Mouse (Mus musculus) lung, postnatal 0 days (tissue): ENCODE measurements around the gene Pnn. TPM values are rescaled to one million over a fixed set of nuclear protein-coding genes. Genes with fewer than 3 reads are reported as not detected.
A peak's percentile ranks its signal among the peaks of the same experiment; 100 is the strongest.

Experiments
- ATAC-seq: fragments of 200-750 bp; cut with Nextera tagmentation; 2 replicates; pipeline ENCODE4 v1.8.0; 2017; ENCODE audit warnings: moderate library complexity
- DNase-seq: peaks from one replicate; pipeline ENCODE4 v3.0.0-alpha.2; 2016; ENCODE audit warnings: low spot score
- H3K27ac ChIP-seq: fragments of 300-500 bp; sonication (generic); 2 replicates; pipeline ENCODE4 v1.5.1; 2014; ENCODE audit warnings: antibody characterized with exemption, mild to moderate bottlenecking, low read length, mixed read lengths
- H3K27me3 ChIP-seq: fragments of 300-500 bp; sonication (generic); replicated peaks from 2 replicates; pipeline ENCODE4 v1.6.1; 2014; ENCODE audit warnings: low read length, mixed read lengths; ENCODE audit not compliant: insufficient read depth
- H3K36me3 ChIP-seq: fragments of 300-500 bp; sonication (generic); 2 replicates; pipeline ENCODE4 v1.6.1; 2014; ENCODE audit warnings: low read length, mixed read lengths; ENCODE audit not compliant: insufficient read depth
- H3K4me1 ChIP-seq: fragments of 300-500 bp; sonication (generic); 2 replicates; pipeline ENCODE4 v1.6.1; 2014; ENCODE audit warnings: antibody characterized with exemption, low read depth, low read length, mixed read lengths; ENCODE audit not compliant: insufficient read depth
- H3K4me2 ChIP-seq: fragments of 300-500 bp; sonication (generic); replicated peaks from 2 replicates; pipeline ENCODE4 v1.6.1; 2014; ENCODE audit warnings: low read depth, mild to moderate bottlenecking, low read length, moderate library complexity, mixed read lengths
- H3K4me3 ChIP-seq: fragments of 300-500 bp; sonication (generic); 2 replicates; pipeline ENCODE4 v1.5.1; 2014; ENCODE audit warnings: low read depth, low read length
- H3K9ac ChIP-seq: fragments of 300-500 bp; sonication (generic); replicated peaks from 2 replicates; pipeline ENCODE4 v1.6.1; 2014; ENCODE audit warnings: low read depth, mild to moderate bottlenecking
- H3K9me3 ChIP-seq: fragments of 300-500 bp; sonication (generic); 2 replicates; pipeline ENCODE4 v1.6.1; 2016; ENCODE audit warnings: low read length, mixed read lengths
- CTCF ChIP-seq: IDR thresholded peaks from 2 replicates; pipeline ENCODE4 v1.5.1; 2016; ENCODE audit warnings: antibody characterized with exemption, mild to moderate bottlenecking
- EP300 ChIP-seq: IDR thresholded peaks from 2 replicates; pipeline ENCODE4 v1.6.1; 2016; ENCODE audit warnings: antibody characterized with exemption, mild to moderate bottlenecking, control low read depth
- WGBS: fragments of 180-500 bp; shearing (Covaris S2); extraction: QIAGEN DNeasy Blood & Tissue Kit; methylation state at CpG from one replicate; pipeline ENCODE4 v1.1.7; 2014; 5-methylcytosine and 5-hydroxymethylcytosine counted together
- polyA plus RNA-seq: library from polyadenylated mRNA; unstranded; fragments of >200 nt; fragmentation: Nextera tagmentation; extraction: Ambion mirVana; gene quantifications from 2 replicates; pipeline ENCODE4 v1.2.1, GENCODE M21; 2015

Pnn gene
- polyA plus RNA-seq, 1 experiment from 2014 or later = 40.5 TPM

DNA sequence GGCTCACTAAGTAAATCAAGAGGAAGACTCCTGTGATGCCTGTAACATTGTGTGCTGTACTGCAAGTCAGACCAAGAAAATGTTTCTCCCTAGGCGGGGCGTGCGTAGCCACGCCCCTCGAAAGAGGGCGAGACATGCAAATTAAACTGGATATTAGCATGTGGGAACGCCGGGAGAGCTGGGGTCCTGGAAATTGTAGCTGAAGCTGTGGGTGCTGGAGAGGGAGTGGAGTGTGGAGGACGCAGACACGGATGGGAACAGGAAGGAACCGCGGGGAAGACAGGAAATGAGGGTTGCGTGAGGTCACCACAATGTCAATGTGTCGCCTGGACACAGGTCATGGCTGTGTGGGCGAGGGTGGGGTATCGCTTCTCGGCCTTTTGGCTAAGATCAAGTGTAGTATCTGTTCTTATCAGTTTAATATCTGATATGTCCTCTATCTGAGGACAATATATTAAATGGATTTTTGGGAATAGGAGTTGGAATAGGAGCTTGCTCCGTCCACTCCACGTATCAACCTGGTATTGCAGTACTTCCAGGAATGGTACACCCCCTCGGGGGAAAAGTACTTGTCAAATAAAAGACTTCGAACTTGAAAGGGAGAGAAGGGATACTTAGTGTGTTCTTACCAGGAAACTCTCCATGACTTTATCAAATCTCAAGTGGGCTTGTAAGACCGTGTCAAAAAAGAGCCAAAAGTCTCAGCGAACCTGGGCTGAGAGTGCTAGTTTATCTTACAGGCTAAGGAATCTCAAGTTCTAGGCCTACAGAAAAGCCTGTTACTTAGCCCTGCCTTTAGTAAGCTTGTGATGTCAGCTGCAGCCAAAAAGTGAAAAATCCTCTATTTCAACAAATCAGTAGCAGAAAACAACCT is 26.5 kb upstream of the Pnn start:
- H3K27ac ChIP-seq = peak overlapping the region; percentile 91
- peak overlapping the region; percentile 48 for H3K4me2 ChIP-seq
- 8% methylated on average over 23 of the region's 23 CpGs for WGBS
- peaks cover 15% of the 10 kb centered on the region; the same call in 1 of the 2 replicates for H3K36me3 ChIP-seq
- peak; percentile 86 for ATAC-seq
- H3K9me3 ChIP-seq = no peaks in the 10 kb centered on the region
- H3K4me1 ChIP-seq = no peaks in the 10 kb centered on the region
- DNase-seq = peak; percentile 89
- peak overlapping the region; percentile 12 for H3K4me3 ChIP-seq
- H3K27me3 ChIP-seq = no peaks in the 10 kb centered on the region
- H3K9ac ChIP-seq = peak overlapping the region; percentile 43; the same call in 1 of the 2 replicates
- TF ChIP-seq CTCF (no peak), EP300 (no peak; the same call in none of the 2 replicates)

DNA sequence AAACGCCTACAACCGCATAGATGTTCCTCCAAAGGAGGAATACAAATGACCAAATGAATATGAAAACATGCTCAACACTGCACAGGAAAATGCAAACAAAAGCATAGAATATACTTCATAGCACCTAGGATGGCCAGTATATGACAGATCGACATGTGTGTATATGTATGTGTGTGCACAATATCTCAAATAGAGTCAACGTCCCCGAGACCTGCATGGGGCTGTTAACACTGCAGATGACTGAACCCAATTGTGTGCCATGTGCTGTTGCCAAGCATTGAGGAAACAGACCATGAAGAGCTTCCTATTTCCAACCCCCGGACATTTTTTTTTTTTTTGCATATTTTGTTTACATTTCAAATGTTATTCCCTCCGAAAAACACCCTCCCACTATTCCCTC is 25.8 kb upstream of the Pnn start:
- Histone ChIP-seq H3K9ac (no peak overlapping the region), H3K36me3 (peaks cover 15% of the 10 kb centered on the region; the same call in 1 of the 2 replicates), H3K4me1 (no peaks in the 10 kb centered on the region), H3K4me3 (no peak overlapping the region), H3K4me2 (no peak overlapping the region), H3K27ac (peak overlapping the region; percentile 91; the same call in 1 of the 2 replicates), H3K9me3 (no peaks in the 10 kb centered on the region), H3K27me3 (no peaks in the 10 kb centered on the region)
- WGBS = 9% methylated on average over 7 of the region's 7 CpGs
- TF ChIP-seq CTCF (no peak), EP300 (no peak)
- no peak for ATAC-seq
- peak; percentile 33 for DNase-seq

DNA sequence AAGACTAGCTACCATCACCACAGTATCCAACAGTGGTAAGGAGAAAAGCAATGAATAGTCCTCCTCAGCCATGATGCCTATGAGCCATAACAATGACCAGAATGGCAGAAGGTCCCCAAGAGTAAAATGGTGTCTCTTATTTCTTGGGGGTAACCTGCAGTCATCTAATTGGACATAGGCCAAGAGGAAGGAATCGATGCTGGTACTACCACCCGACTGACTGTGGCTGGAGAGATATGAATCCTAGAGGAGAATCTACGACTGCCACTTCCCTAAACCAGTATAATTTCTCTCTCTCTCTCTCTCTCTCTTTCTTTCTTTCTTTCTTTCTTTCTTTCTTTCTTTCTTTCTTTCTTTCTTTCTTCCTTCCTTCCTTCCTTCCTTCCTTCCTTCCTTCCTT is 14.2 kb upstream of the Pnn start:
- H3K9ac ChIP-seq = no peak overlapping the region
- no peak for ATAC-seq
- H3K4me2 ChIP-seq = no peak overlapping the region
- no peak overlapping the region for H3K27ac ChIP-seq
- no peaks in the 10 kb centered on the region for H3K9me3 ChIP-seq
- H3K4me3 ChIP-seq = no peak overlapping the region
- H3K4me1 ChIP-seq = no peaks in the 10 kb centered on the region
- no peak for TF ChIP-seq EP300
- WGBS = 75% methylated on average over 3 of the region's 3 CpGs
- no peak for DNase-seq
- H3K27me3 ChIP-seq = no peaks in the 10 kb centered on the region
- H3K36me3 ChIP-seq = peaks cover 11% of the 10 kb centered on the region

DNA sequence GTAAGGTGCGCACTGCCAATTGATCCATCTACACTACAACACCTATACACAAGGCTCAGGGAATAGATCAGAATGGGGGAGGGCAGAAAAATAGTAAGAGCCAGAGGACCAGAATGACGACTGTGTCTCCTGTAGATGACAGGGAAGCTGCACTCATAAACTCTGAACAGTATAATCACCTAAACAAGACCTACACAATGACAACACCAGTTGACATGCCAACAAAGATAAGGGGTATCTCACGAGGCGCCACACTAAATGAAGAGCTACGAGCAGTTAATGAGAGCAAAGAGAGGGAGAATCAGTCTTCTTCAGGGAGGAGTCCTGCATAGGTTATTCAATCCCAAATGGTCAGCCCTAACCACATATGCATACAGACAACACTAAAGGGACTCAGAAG is 13.5 kb upstream of the Pnn start:
- no peaks in the 10 kb centered on the region for H3K9me3 ChIP-seq
- H3K27me3 ChIP-seq = no peaks in the 10 kb centered on the region
- H3K4me2 ChIP-seq = no peak overlapping the region
- H3K9ac ChIP-seq = no peak overlapping the region
- H3K4me1 ChIP-seq = no peaks in the 10 kb centered on the region
- TF ChIP-seq EP300 (no peak), CTCF (no peak)
- H3K36me3 ChIP-seq = peaks cover 11% of the 10 kb centered on the region
- ATAC-seq (no peak), DNase-seq (no peak)
- H3K27ac ChIP-seq = no peak overlapping the region
- 87% methylated on average over 5 of the region's 5 CpGs for WGBS
- no peak overlapping the region for H3K4me3 ChIP-seq

DNA sequence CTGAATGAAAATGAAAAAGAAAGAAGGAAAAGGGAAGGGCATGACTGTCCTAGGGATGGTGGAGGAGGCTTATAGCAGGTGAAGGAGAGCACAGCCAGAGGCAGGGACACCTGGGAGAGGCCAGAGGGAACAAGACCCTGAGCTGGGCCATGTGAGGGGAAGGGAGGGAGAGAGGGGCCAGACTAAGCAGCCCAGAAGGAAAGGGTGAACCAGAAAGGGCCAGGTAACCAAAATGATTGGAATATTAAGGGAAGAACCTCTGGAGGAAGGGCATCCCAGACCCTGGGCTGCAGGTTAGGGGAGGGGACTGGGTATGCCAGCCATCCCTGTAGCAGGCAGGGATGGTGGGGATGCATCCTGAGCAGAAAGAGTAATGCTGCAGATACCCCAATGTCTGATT is 12.7 kb upstream of the Pnn start:
- ATAC-seq (no peak), DNase-seq (no peak)
- Histone ChIP-seq H3K27me3 (no peaks in the 10 kb centered on the region), H3K4me2 (no peak overlapping the region), H3K4me3 (no peak overlapping the region), H3K9me3 (no peaks in the 10 kb centered on the region), H3K36me3 (peaks cover 11% of the 10 kb centered on the region), H3K9ac (no peak overlapping the region), H3K4me1 (no peaks in the 10 kb centered on the region), H3K27ac (no peak overlapping the region)
- TF ChIP-seq CTCF (no peak), EP300 (no peak)

DNA sequence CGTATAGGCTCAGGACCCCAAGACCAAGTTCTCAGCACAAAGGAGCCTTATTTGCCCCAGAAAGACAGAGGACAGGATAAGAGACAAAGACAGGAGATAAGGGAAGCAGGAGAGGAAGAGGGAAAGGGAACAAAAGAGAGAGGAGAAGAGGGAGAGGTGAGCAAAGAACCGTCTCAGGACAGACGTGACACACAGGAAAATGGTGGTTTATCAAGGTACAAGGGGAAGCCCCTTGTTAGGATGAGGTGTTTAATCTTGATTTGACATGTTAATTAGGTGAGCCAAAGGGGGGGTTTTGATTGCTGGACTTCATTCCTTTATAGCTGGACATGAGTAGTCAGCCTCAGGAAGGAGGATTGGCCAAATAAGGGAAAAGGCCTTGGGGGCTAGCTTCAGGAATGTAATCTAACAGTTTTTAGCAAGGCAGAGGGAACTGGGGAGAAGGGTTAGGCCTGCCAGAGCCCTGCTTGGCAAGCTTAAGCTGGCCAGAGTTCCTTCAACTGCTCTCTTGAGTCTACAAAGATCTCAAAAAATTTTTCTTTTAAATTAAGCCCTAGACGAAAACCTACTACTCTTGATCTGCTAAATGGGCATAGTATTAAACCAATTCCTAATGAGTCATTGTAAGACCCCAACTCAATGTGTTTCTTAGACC is 11.4 kb upstream of the Pnn start:
- ATAC-seq (no peak), DNase-seq (no peak)
- H3K4me1 ChIP-seq = peaks cover 3% of the 10 kb centered on the region; the same call in 1 of the 2 replicates
- no peak overlapping the region for H3K9ac ChIP-seq
- H3K9me3 ChIP-seq = no peaks in the 10 kb centered on the region
- no peak overlapping the region for H3K4me2 ChIP-seq
- no peak for TF ChIP-seq EP300
- TF ChIP-seq CTCF = no peak
- WGBS = 60% methylated on average over 4 of the region's 4 CpGs
- no peak overlapping the region for H3K27ac ChIP-seq
- peaks cover 8% of the 10 kb centered on the region; the same call in 1 of the 2 replicates for H3K36me3 ChIP-seq
- H3K4me3 ChIP-seq = no peak overlapping the region
- no peaks in the 10 kb centered on the region for H3K27me3 ChIP-seq
